Mouse (Mus musculus) intestine, embryonic 14.5 days (tissue): ENCODE data around the gene Tuba8. TPM values are rescaled to one million over a fixed set of nuclear protein-coding genes. Genes with fewer than 3 reads are reported as not detected.
A peak's percentile ranks its signal among the peaks of the same experiment; 100 is the strongest.

Experiments
- ATAC-seq: fragments of 200-750 bp; cut with Nextera tagmentation; replicated peaks from 2 replicates; pipeline ENCODE4 v1.8.0; 2017; ENCODE audit warnings: low read depth, moderate number of reproducible peaks, moderate TSS enrichment, moderate library complexity; ENCODE audit not compliant: low FRiP score, low TSS enrichment
- DNase-seq: peaks from one replicate; pipeline ENCODE4 v3.0.0-alpha.2; 2018; ENCODE audit warnings: low spot score
- H3K27ac ChIP-seq: fragments of 300-500 bp; sonication (generic); 2 replicates; pipeline ENCODE4 v1.5.1; 2014; ENCODE audit warnings: low read depth, mild to moderate bottlenecking, control low read depth
- H3K27me3 ChIP-seq: fragments of 300-500 bp; sonication (generic); replicated peaks from 2 replicates; pipeline ENCODE4 v1.6.1; 2014; ENCODE audit warnings: low read length, control low read depth; ENCODE audit not compliant: control insufficient read depth, insufficient read depth
- H3K36me3 ChIP-seq: fragments of 300-500 bp; sonication (generic); 2 replicates; pipeline ENCODE4 v1.6.1; 2014; ENCODE audit warnings: low read length, control low read depth; ENCODE audit not compliant: control insufficient read depth, insufficient read depth
- H3K4me1 ChIP-seq: fragments of 300-500 bp; sonication (generic); replicated peaks from 2 replicates; pipeline ENCODE4 v1.6.1; 2014; ENCODE audit warnings: low read length, control low read depth, mixed read lengths; ENCODE audit not compliant: control insufficient read depth, insufficient read depth
- H3K4me2 ChIP-seq: fragments of 300-500 bp; sonication (generic); 2 replicates; pipeline ENCODE4 v1.6.1; 2014; ENCODE audit warnings: low read length
- H3K4me3 ChIP-seq: fragments of 300-500 bp; sonication (generic); 2 replicates; pipeline ENCODE4 v1.5.1; 2014; ENCODE audit warnings: low read depth, low read length, control low read depth, mixed read lengths
- H3K9ac ChIP-seq: fragments of 300-500 bp; sonication (generic); 2 replicates; pipeline ENCODE4 v1.6.1; 2014; ENCODE audit warnings: mild to moderate bottlenecking, low read length
- H3K9me3 ChIP-seq: fragments of 300-500 bp; sonication (generic); 2 replicates; pipeline ENCODE4 v1.6.1; 2016; ENCODE audit warnings: low read length, control low read depth; ENCODE audit not compliant: control insufficient read depth
- WGBS: fragments of 180-500 bp; shearing (Covaris S2); extraction: QIAGEN DNeasy Blood & Tissue Kit; methylation state at CpG from one replicate; pipeline ENCODE4 v1.1.7; 2014; 5-methylcytosine and 5-hydroxymethylcytosine counted together
- polyA plus RNA-seq: library from polyadenylated mRNA; unstranded; fragments of >200 nt; fragmentation: Nextera tagmentation; extraction: Ambion mirVana; gene quantifications from 2 replicates; pipeline ENCODE4 v1.2.1, GENCODE M21; 2014

The Tuba8 gene
- polyA plus RNA-seq, 1 experiment from 2014 or later, result 0.38 TPM

DNA sequence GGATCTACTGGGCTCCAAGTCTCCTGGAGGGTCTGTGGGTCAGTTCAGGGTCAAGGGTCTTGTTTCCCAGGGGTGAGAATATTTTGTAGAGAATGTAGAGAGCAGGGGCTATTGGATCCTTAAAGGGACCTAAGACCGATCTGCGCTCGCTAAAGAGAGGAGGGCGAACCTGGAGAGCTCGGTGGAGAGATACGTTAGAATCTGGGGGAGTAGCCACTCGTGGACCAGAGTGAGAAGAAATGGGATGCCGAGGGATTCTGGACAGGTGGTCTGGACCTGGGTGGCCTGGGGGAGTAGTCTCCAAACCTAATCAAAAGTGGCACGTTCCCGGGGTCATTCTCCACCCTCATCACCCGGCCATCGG is 412 bp downstream of the Tuba8 start:
- H3K4me1 ChIP-seq, result peaks cover 13% of the 10 kb centered on the region

DNA sequence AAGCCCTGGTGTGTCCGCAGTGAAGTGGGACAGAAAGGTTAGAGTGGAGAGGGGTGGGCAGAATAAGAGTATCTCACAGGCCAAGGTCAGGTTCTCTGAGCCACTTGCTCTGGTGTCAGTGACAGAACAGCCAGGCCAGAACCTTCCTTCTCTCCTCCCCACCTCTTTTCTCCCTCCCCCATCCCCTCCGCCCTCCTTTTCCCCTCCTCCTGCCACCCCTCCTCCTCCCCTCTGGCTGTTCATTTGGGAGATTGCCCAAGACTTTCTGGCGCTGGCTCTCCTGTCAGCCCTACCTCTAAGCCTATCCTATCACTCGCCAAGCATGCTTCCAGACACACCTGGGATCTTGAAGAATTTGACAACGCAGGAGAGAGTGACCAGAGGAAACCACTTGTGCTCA is 1.2 kb downstream of the Tuba8 start:
- Histone ChIP-seq H3K4me3 (peak overlapping the region; percentile 38; the same call in 1 of the 2 replicates), H3K4me1 (peaks cover 13% of the 10 kb centered on the region), H3K27me3 (peaks cover 34% of the 10 kb centered on the region), H3K9me3 (no peaks in the 10 kb centered on the region), H3K4me2 (peak overlapping the region; percentile 71; the same call in 1 of the 2 replicates), H3K27ac (no peak overlapping the region), H3K36me3 (no peaks in the 10 kb centered on the region), H3K9ac (no peak overlapping the region)
- ATAC-seq (no peak; the same call in 1 of the 2 replicates), DNase-seq (no peak)
- 11% methylated on average over 4 of the region's 5 CpGs for WGBS

More for the DNA sequence above, 412 bp downstream of the Tuba8 start:
- H3K4me2 ChIP-seq, result peak overlapping the region; percentile 71
- H3K4me3 ChIP-seq, result peak overlapping the region; percentile 38
- DNase-seq (no peak), ATAC-seq (no peak)
- no peak overlapping the region for H3K9ac ChIP-seq
- peaks cover 34% of the 10 kb centered on the region for H3K27me3 ChIP-seq
- under 1% methylated on average over 12 of the region's 12 CpGs for WGBS
- no peaks in the 10 kb centered on the region for H3K9me3 ChIP-seq
- no peak overlapping the region for H3K27ac ChIP-seq
- no peaks in the 10 kb centered on the region for H3K36me3 ChIP-seq

DNA sequence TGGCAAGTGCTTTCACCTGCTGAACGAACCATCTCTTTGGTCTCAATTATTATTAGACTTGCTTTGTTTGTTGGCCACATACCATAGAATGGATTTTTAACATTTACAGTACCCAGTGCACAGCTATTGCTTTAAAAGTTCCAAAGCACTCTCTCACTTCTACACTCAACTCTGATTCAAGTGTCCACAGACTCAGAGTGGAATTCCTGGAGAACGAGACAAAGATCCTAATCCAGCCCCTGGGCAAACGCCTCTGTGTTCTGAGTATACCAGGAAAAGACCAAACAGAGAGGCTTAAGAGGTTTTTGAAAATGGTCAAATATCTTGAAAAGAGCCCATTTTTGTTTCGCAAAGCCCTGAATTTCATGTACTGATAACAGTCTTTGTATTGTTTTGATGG is 2.5 kb downstream of the Tuba8 start:
- H3K4me3 ChIP-seq, result no peak overlapping the region
- 77% methylated on average over 4 of the region's 4 CpGs for WGBS
- no peak overlapping the region for H3K9ac ChIP-seq
- H3K36me3 ChIP-seq, result no peaks in the 10 kb centered on the region
- no peak for ATAC-seq
- peaks cover 34% of the 10 kb centered on the region for H3K27me3 ChIP-seq
- no peaks in the 10 kb centered on the region for H3K9me3 ChIP-seq
- H3K27ac ChIP-seq, result no peak overlapping the region
- H3K4me2 ChIP-seq, result no peak overlapping the region
- H3K4me1 ChIP-seq, result peaks cover 13% of the 10 kb centered on the region
- DNase-seq, result no peak

DNA sequence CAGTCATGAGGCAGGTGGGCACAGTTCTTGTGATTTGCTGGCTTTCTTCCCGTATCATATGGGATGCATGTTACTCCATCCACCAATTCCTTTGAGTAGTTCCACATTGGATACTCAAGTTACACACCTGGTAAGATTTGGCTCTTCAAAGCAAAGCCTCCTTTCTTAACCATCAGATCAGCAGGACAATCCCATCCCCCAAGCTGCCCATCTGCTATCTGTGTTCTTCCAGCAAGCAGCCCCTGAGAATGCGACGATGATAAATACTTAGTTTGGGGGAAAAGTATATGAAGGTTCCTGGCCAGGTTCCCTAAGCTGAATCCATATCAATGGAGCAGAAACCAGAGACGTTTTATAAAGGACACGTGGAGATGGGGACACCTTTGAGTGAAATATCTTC is 3.7 kb downstream of the Tuba8 start:
- Histone ChIP-seq H3K4me3 (no peak overlapping the region), H3K9me3 (no peaks in the 10 kb centered on the region), H3K27me3 (peaks cover 33% of the 10 kb centered on the region), H3K27ac (no peak overlapping the region), H3K9ac (no peak overlapping the region), H3K36me3 (no peaks in the 10 kb centered on the region), H3K4me2 (no peak overlapping the region), H3K4me1 (peaks cover 13% of the 10 kb centered on the region)
- DNase-seq, result no peak
- no peak for ATAC-seq
- 86% methylated on average over 5 of the region's 5 CpGs for WGBS

DNA sequence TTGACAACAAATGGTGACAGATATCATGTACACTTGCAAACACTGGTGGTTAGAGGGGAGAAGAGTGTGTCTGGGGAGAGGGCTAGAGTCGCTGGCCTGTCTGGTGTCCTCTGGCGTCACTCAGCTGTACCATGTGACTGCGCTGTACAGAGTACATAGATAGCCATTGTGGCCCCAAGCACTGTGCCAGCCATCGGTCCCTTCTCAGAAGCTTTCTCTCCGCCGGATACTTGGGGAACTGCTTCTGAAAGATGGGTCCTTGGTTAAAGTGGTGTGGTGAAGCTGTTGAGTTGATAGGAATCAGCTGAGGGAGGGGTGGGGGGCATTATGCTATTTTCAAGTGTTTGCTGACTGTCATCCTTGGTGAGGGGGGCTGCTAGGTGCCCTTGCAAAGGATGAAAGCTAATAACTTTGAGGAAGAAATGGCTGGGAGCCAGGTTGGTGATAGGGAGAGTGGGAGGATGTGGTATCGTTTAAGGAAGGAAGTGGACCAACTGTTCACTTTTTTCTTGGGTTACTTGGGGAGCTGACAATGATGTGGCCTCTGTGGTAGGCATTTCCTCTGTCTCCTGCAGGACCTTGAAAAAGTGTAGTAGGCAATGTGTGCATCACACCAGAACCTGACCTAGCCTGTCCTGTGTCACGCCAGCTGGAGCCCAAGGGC is 4.3 kb downstream of the Tuba8 start:
- no peaks in the 10 kb centered on the region for H3K9me3 ChIP-seq
- H3K4me1 ChIP-seq, result peaks cover 13% of the 10 kb centered on the region
- H3K27ac ChIP-seq, result no peak overlapping the region
- H3K4me3 ChIP-seq, result no peak overlapping the region
- DNase-seq (no peak), ATAC-seq (no peak)
- no peaks in the 10 kb centered on the region for H3K36me3 ChIP-seq
- H3K4me2 ChIP-seq, result no peak overlapping the region
- WGBS, result 87% methylated on average over 8 of the region's 8 CpGs
- H3K9ac ChIP-seq, result no peak overlapping the region
- H3K27me3 ChIP-seq, result peaks cover 27% of the 10 kb centered on the region

- Histone ChIP-seq H3K9me3 (no peaks in the 10 kb centered on the region), H3K4me3 (no peak overlapping the region), H3K27me3 (peaks cover 21% of the 10 kb centered on the region), H3K27ac (no peak overlapping the region), H3K36me3 (no peaks in the 10 kb centered on the region), H3K9ac (no peak overlapping the region), H3K4me2 (no peak overlapping the region), H3K4me1 (peaks cover 13% of the 10 kb centered on the region)
- 73% methylated on average over 5 of the region's 5 CpGs for WGBS
- DNase-seq (no peak), ATAC-seq (no peak)
These were observed 4.8 kb downstream of the Tuba8 start for GRCm38 (mm10) chr6:121215336-121215735.

GRCm38 (mm10) chr6:121215896-121216295 is 5.4 kb downstream of the Tuba8 start:
- Histone ChIP-seq H3K4me2 (no peak overlapping the region), H3K27me3 (peaks cover 16% of the 10 kb centered on the region), H3K9me3 (no peaks in the 10 kb centered on the region), H3K4me1 (peaks cover 7% of the 10 kb centered on the region), H3K36me3 (no peaks in the 10 kb centered on the region), H3K27ac (no peak overlapping the region), H3K4me3 (no peak overlapping the region), H3K9ac (no peak overlapping the region)
- 82% methylated on average over 6 of the region's 6 CpGs for WGBS
- no peak for ATAC-seq
- DNase-seq, result no peak

DNA sequence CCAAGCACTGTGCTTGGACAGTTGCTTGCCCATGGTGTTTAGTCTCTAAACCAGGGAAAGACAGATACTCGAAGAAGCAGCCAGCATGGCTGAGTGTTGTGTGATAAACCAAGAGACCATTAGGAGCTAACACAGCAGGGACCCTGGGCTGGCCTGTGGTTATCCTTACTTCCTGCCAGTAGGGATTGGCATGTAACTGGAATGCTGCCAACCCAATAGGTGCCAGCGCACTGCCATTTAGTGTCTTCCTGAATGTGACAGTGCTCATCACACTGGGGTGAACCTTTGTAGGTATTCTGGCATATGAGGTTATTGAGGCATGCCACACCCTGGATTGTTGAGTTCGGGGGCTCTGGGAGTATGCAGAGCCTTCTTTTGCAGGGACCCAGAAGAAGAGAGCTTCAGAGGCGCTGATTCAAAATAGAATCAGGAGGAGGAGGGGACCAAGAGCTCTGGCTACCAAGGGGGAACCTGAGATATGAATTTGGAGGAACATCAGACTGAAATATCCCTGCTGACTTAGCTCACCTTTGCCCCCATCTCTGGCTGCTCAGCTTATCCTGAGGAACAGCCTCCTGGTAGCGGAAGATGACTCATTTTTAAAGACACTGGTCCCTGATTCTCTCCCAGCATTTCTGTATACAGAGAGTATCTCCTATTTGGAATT is 6.2 kb downstream of the Tuba8 start:
- H3K4me2 ChIP-seq, result no peak overlapping the region
- H3K27ac ChIP-seq, result no peak overlapping the region
- no peaks in the 10 kb centered on the region for H3K4me1 ChIP-seq
- 88% methylated on average over 5 of the region's 5 CpGs for WGBS
- no peak overlapping the region for H3K4me3 ChIP-seq
- DNase-seq, result no peak
- H3K9me3 ChIP-seq, result no peaks in the 10 kb centered on the region
- ATAC-seq, result no peak
- H3K9ac ChIP-seq, result no peak overlapping the region
- no peaks in the 10 kb centered on the region for H3K36me3 ChIP-seq
- peaks cover 8% of the 10 kb centered on the region for H3K27me3 ChIP-seq

GRCm38 (mm10) chr6:121218002-121218401 is 7.5 kb downstream of the Tuba8 start:
- 90% methylated on average over 7 of the region's 7 CpGs for WGBS
- Histone ChIP-seq H3K4me2 (no peak overlapping the region), H3K27ac (no peak overlapping the region), H3K4me1 (no peaks in the 10 kb centered on the region), H3K27me3 (no peaks in the 10 kb centered on the region), H3K9ac (no peak overlapping the region), H3K9me3 (no peaks in the 10 kb centered on the region), H3K36me3 (no peaks in the 10 kb centered on the region), H3K4me3 (no peak overlapping the region)
- DNase-seq (no peak), ATAC-seq (no peak)
